Mouse (Mus musculus) kidney, adult 8-10 months (tissue): Measurements from ENCODE around the gene Ankrd44.

Experiments used
- DNase-seq, 2 experiments: peaks; one replicate each; pipeline ENCODE4 v3.0.0; 2022

The Ankrd44 gene

GRCm38 (mm10) chr1:54703466-54703865, 222.7 kb downstream of the Ankrd44 start:
- no peak for DNase-seq

GRCm38 (mm10) chr1:54702918-54703317, 223.3 kb downstream of the Ankrd44 start:
- DNase-seq = no peak

- no peak for DNase-seq
Measured at GRCm38 (mm10) chr1:54695396-54695795, 230.8 kb downstream of the Ankrd44 start.

GRCm38 (mm10) chr1:54691824-54692223, 234.4 kb downstream of the Ankrd44 start:
- no peak for DNase-seq

- peak in 1 of 2 experiments; percentile 4 for DNase-seq
Measured at GRCm38 (mm10) chr1:54690291-54690965, 235.8 kb downstream of the Ankrd44 start.

- no peak for DNase-seq
Measured at GRCm38 (mm10) chr1:54688441-54688840, 237.7 kb downstream of the Ankrd44 start.

GRCm38 (mm10) chr1:54684316-54684715, 241.9 kb downstream of the Ankrd44 start:
- peak; percentile 13 to 29 for DNase-seq

- DNase-seq = no peak
Measured at GRCm38 (mm10) chr1:54679556-54679955, 246.6 kb downstream of the Ankrd44 start.

- DNase-seq = peak in 1 of 2 experiments; percentile 30
Measured at GRCm38 (mm10) chr1:54678037-54678436, 248.2 kb downstream of the Ankrd44 start.

- peak; percentile 40 to 43 for DNase-seq
Measured at GRCm38 (mm10) chr1:54675478-54675877, 250.7 kb downstream of the Ankrd44 start.

- DNase-seq = no peak
Measured at GRCm38 (mm10) chr1:54667991-54668390, 258.2 kb downstream of the Ankrd44 start.

GRCm38 (mm10) chr1:54665582-54666405, 260.4 kb downstream of the Ankrd44 start:
- DNase-seq = peak in 1 of 2 experiments; percentile 63

GRCm38 (mm10) chr1:54665095-54665494, 261.1 kb downstream of the Ankrd44 start:
- DNase-seq = no peak

GRCm38 (mm10) chr1:54660674-54661073, 265.5 kb downstream of the Ankrd44 start:
- DNase-seq = no peak

GRCm38 (mm10) chr1:54658558-54658957, 267.6 kb downstream of the Ankrd44 start:
- peak; percentile 31 to 78 for DNase-seq

- no peak for DNase-seq
Measured at GRCm38 (mm10) chr1:54648237-54648636, 277.9 kb downstream of the Ankrd44 start.

GRCm38 (mm10) chr1:54647335-54647745, 278.8 kb downstream of the Ankrd44 start:
- no peak for DNase-seq

- DNase-seq = no peak
Measured at GRCm38 (mm10) chr1:54640184-54640795, 285.9 kb downstream of the Ankrd44 start.

GRCm38 (mm10) chr1:54639506-54640078, 286.6 kb downstream of the Ankrd44 start:
- no peak for DNase-seq

GRCm38 (mm10) chr1:54639076-54639475, 287.1 kb downstream of the Ankrd44 start:
- no peak for DNase-seq

- DNase-seq = no peak
Measured at GRCm38 (mm10) chr1:54637340-54637739, 288.8 kb downstream of the Ankrd44 start.

- no peak for DNase-seq
Measured at GRCm38 (mm10) chr1:54629106-54629505, 297.1 kb downstream of the Ankrd44 start.

GRCm38 (mm10) chr1:54614963-54615362, 311.2 kb downstream of the Ankrd44 start:
- no peak for DNase-seq
